Mouse (Mus musculus): ENCODE results near the gene Kif6.

DNA sequence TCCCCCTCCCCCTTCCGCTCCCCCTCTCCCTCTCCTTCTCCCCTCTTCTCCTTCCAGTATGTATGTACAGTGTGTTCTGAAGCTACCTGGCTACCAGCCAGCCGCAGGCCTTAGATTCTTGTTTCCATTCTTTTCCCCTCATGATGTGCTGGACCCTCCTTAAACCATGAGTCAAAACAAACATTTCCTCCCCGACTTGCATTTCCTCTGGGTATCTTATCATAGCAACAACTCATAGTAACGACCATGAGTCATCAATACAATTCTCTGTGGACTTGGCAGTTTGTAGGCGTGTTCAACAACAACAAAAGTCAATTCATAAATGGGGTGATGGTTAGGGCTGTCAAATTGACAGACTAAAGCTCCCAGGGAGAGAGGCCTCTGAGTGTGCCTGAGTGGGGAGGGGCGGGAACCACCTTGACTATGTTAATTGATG, 136.0 kb downstream of the Kif6 start:
- TF ChIP-seq CTCF (IDR thresholded peaks at IDR 0.05; ENCODE audit: borderline replicate concordance, extremely low read depth, insufficient read depth, insufficient read length) (no peak), POLR2A (IDR thresholded peaks at IDR 0.05; ENCODE audit: borderline replicate concordance, extremely low read depth, insufficient read depth, insufficient read length, poor library complexity, severe bottlenecking) (no peak)
